Mouse (Mus musculus): Measurements from ENCODE around the gene Tmem30a.
A peak's percentile ranks its signal among the peaks of the same experiment; 100 is the strongest.

Tmem30a gene

GRCm38 (mm10) chr9:79792841-79793835 is at the start of gene Tmem30a:
Gene Tmem30a, minus strand, starts transcription at chr9:79793507.
- DNase-seq (ENCODE audit: low spot score): peak; percentile 95

DNA sequence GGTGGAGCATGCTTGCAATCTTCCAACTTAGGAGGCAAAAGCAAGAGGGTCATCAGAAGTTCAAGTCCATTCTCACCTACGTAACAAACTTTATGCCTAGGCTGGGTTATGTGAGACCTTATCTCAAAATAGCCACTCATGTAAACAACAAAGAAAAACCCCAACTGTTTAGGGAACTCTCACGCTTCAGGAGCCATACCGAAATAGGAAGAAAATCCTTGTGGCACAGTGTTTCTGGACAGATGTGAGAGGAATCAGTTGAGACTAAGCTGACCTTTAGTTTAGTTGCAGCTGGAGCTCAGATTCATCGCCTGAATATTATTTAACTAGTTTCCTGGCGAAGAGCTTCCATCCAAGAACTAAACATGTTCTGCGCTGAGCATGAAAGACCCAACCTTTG is 49.3 kb upstream of the Tmem30a start:
- DNase-seq (ENCODE audit: low spot score): no peak

- no peak for DNase-seq (ENCODE audit: low spot score)
These were observed 48.7 kb upstream of the Tmem30a start for GRCm38 (mm10) chr9:79842028-79842427.

- DNase-seq (ENCODE audit: low spot score): no peak
These were observed 38.0 kb upstream of the Tmem30a start for GRCm38 (mm10) chr9:79831294-79831693.

- no peak for DNase-seq (ENCODE audit: low spot score)
These were observed 37.6 kb upstream of the Tmem30a start for GRCm38 (mm10) chr9:79830874-79831273.

DNA sequence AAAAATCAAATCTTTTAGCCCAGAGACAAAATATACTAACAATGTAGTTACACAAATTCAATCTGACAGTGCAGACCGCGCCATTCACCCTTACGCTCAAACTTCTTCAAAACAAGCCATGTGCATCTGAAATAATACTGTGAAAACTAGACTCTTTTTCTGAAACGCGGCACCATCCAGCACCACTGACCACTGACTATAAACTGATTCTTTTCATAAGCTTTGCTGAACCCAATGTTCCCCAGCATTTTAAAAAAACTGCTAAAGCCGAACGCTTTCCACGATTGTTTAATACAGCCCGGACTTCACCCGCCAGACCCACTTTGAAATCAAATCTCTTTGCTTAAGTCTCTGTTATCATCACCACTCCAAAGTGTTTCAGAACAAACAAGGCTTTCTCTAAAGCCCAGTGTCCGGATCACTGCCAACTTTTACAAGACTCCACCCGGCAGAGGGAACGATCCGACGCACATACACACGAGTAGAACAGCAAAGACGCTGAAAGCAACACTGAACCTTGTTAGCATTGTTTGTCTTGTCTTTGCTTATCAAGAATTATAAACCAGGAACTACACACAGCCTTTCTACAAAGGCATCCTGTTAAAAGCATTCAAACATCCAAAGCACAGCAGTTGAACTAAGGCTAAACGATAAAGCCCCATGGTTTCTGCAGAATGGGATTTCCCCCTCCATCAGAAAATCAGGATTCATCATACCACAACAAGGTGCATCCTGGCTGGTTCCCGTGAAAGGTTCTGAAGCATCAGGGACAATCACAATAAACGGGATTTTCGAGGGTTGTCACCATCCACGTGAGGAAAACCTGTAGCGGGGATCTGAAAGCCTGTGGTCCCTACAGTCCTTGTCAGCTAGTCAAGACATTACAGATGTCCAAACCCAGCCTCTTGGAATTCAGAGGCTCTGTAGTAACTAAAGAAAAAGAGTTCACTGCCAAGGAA is 36.8 kb upstream of the Tmem30a start:
- no peak for DNase-seq (ENCODE audit: low spot score)

DNA sequence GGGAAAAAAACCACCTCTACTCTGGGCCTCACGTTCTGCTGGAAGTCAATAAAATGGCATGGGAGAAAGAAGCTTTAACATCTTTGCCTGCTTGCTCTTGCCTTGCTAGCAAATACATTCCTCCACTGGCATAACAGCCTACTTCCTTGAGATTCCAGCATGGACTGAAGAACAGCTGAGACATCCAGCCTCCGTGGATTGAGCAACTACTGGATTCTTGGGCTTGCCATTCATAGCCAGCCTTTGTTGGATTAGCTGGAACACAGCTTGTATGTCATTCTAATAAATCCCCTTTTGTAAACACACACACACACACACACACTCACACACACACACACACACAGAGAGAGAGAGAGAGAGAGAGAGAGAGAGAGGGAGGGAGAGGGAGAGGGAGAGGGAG is 33.8 kb upstream of the Tmem30a start:
- DNase-seq (ENCODE audit: low spot score): no peak

- no peak for DNase-seq (ENCODE audit: low spot score)
These were observed 32.2 kb upstream of the Tmem30a start for GRCm38 (mm10) chr9:79825526-79825925.

DNA sequence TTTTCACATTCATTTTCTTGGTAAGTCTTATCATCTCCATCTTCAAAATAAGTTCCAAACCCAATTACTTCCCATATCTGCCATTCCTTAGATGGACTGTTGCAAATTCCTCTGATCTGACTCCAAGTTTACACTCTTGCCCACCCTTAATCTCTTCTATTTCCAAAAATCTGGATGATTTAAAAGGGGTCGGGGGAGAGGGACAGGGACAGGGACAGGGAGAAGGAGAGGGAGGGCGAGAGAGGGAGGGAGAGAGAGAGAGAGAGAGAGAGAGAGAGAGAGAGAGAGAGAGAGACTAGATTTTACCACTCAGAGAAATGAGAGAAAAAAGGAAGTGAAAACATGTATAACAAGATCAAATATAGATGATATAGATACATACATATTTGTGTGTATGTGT is 30.5 kb upstream of the Tmem30a start:
- DNase-seq (ENCODE audit: low spot score): no peak

- no peak for DNase-seq (ENCODE audit: low spot score)
These were observed 30.1 kb upstream of the Tmem30a start for GRCm38 (mm10) chr9:79823438-79823837.

DNA sequence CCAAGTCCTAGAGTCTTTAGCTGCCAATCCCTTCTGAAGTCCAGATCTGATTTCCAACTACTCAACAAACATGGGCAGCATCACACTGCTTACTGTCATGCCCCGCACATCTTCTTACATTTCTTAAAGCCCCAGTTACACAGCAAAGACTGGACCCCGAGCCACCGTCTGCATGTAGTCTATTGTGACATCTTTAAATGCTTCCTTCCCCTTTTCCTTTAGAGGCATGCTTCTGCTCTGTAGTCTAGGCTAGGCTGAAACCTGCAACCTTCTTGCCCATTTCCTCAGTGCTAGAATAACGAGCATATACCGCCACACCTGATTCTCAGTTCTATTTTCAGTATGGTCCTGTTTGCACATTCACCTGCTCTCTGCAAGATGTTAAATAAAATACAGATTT is 23.2 kb upstream of the Tmem30a start:
- DNase-seq (ENCODE audit: low spot score): no peak

- DNase-seq (ENCODE audit: low spot score): no peak
These were observed 22.7 kb upstream of the Tmem30a start for GRCm38 (mm10) chr9:79816013-79816412.

- no peak for DNase-seq (ENCODE audit: low spot score)
These were observed 21.3 kb upstream of the Tmem30a start for GRCm38 (mm10) chr9:79814592-79814991.

GRCm38 (mm10) chr9:79810969-79811902 is 17.9 kb upstream of the Tmem30a start:
- DNase-seq (ENCODE audit: low spot score): no peak

DNA sequence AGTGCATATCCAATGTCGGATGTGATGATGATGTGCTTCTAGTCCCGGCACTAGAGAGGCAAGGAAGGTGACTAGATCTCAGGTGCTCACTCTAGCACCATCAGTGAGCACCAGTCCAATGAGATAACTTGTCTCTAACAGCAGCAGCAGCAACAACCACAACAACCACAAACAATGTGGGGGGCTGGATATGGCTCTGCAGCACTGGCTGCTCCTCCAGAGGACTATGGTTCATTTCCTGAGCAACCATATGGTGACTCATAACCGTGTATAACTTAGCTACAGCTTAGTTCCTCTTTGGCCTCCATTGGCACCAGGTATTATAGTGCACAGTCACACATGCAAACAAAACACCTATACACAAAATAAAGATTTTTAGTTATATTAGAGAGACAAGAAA is 17.2 kb upstream of the Tmem30a start:
- no peak for DNase-seq (ENCODE audit: low spot score)

- DNase-seq (ENCODE audit: low spot score): no peak
These were observed 16.1 kb upstream of the Tmem30a start for GRCm38 (mm10) chr9:79809411-79809810.

- DNase-seq (ENCODE audit: low spot score): no peak
These were observed 13.9 kb upstream of the Tmem30a start for GRCm38 (mm10) chr9:79807178-79807577.

DNA sequence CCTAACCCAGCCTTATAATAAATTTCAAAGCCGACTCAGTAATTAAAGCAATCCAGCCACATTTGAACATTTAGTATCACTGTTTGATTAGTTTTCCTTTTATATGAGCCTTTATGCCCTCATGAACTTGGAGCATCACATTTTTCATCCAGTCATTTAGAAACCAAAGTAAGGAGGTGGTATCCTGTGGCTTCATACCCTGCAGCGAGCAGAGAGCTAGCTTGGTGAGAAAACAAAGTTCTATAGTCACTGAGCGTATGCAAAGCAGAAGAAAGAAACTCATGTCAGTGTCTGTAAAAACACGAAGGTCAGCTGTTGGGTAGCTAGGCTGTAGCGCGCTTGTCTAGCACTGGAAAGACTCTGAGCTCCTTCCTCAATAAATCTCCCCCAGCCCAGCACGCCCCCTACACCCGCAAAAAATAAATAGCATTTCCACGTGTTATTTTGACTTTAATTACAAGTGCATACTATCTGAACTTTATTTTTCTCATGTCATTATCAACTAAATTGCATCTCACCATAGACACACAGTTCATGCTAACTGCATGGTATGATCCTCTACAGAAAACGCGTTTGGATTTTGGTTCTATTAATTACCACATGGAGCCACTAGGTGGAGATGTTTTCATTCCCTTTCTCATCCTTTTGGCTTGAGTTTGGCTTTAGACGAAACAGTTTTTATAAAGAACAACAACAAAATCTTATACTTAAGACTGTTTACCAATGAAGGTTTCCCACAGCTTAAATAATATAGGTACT is 13.2 kb upstream of the Tmem30a start:
- DNase-seq (ENCODE audit: low spot score): no peak

- DNase-seq (ENCODE audit: low spot score): no peak
These were observed 12.1 kb upstream of the Tmem30a start for GRCm38 (mm10) chr9:79805426-79805825.

DNA sequence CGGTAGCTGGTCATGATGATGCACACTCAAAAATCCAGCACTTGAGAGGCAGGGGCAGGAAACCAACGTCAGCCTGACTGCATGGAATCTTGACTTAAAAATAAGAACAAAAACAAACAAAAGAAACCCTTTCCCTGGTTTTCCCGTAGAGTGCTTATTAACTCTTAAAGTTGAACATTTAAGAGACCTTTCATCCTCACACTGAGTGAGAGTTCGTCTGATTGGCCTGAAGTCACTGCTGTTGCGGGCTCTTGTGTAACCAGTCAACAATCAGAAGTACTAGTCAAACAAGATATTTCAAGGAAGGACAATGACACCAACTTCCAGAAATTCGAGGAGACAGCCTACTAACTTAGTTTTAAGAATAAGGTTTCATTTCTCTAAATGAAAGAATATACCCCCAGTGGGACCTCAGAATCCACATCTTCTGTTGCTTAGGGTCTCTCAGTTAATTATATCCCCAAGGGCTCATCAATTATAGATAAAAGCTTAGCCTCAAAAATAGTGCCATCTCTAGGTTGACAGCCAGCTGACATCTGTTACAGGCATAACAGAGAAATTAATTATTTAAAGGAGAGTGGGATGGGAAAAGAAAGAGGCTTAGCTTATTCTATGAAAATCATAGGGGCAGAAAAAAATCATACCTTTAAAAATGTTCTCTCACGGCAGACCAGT is 3.3 kb upstream of the Tmem30a start:
- no peak for DNase-seq (ENCODE audit: low spot score)
